Mouse (Mus musculus): ENCODE measurements around the gene Ifitm10.
A peak's percentile ranks its signal among the peaks of the same experiment; 100 is the strongest.
"Not testable (repeated sequence)": the region's sequence is repeated elsewhere in the genome, so short reads cannot be mapped to it uniquely, and the experiment has no call there.

Gene Ifitm10

GRCm38 (mm10) chr7:142322641-142323040 lies 50.9 kb downstream of the Ifitm10 start:
- DNase-seq (ENCODE audit: low spot score in 2 of 2) = no peak

- not testable (repeated sequence) for DNase-seq (ENCODE audit: low spot score in 2 of 2)
Observed at GRCm38 (mm10) chr7:142321637-142322306, 51.8 kb downstream of the Ifitm10 start.

- DNase-seq (ENCODE audit: low spot score in 2 of 2) = no peak
Observed at GRCm38 (mm10) chr7:142320906-142321305, 52.6 kb downstream of the Ifitm10 start.

- no peak for DNase-seq (ENCODE audit: low spot score in 2 of 2)
Observed at GRCm38 (mm10) chr7:142319124-142319523, 54.4 kb downstream of the Ifitm10 start.

- no peak for DNase-seq (ENCODE audit: low spot score in 2 of 2)
Observed at GRCm38 (mm10) chr7:142317216-142317615, 56.3 kb downstream of the Ifitm10 start.

GRCm38 (mm10) chr7:142316558-142316957 lies 57.0 kb downstream of the Ifitm10 start:
- DNase-seq (ENCODE audit: low spot score in 2 of 2) = no peak

- DNase-seq (ENCODE audit: low spot score in 2 of 2) = no peak
Observed at GRCm38 (mm10) chr7:142314600-142315285, 58.8 kb downstream of the Ifitm10 start.

GRCm38 (mm10) chr7:142303929-142304328 lies 69.6 kb downstream of the Ifitm10 start:
- not testable (repeated sequence) for DNase-seq (ENCODE audit: low spot score in 2 of 2)

- DNase-seq (ENCODE audit: low spot score in 2 of 2) = no peak
Observed at GRCm38 (mm10) chr7:142303249-142303648, 70.3 kb downstream of the Ifitm10 start, which contains the start of gene Krtap5-4. Gene Krtap5-4 (plus strand): TSS chr7:142303549.

GRCm38 (mm10) chr7:142297018-142297417 lies 76.5 kb downstream of the Ifitm10 start, which contains the start of gene Krtap5-1:
Gene Krtap5-1 (minus strand): TSS chr7:142297118.
- not testable (repeated sequence) for DNase-seq (ENCODE audit: low spot score in 2 of 2)

GRCm38 (mm10) chr7:142296108-142296507 lies 77.4 kb downstream of the Ifitm10 start:
- not testable (repeated sequence) for DNase-seq (ENCODE audit: low spot score in 2 of 2)

- DNase-seq (ENCODE audit: low spot score in 2 of 2) = no peak
Observed at GRCm38 (mm10) chr7:142295418-142295817, 78.1 kb downstream of the Ifitm10 start.

GRCm38 (mm10) chr7:142293851-142294250 lies 79.7 kb downstream of the Ifitm10 start:
- DNase-seq (ENCODE audit: low spot score in 2 of 2) = not testable (repeated sequence)

GRCm38 (mm10) chr7:142285910-142286612 lies 87.5 kb downstream of the Ifitm10 start:
- not testable (repeated sequence) for DNase-seq (ENCODE audit: low spot score in 2 of 2)

- DNase-seq (ENCODE audit: low spot score in 2 of 2) = peak; percentile 10 to 26
Observed at GRCm38 (mm10) chr7:142285130-142285835, 88.3 kb downstream of the Ifitm10 start.

- peak; percentile 81 to 85 for DNase-seq (ENCODE audit: low spot score in 2 of 2)
Observed at GRCm38 (mm10) chr7:142284615-142285080, 88.9 kb downstream of the Ifitm10 start.

GRCm38 (mm10) chr7:142284023-142284591 lies 89.4 kb downstream of the Ifitm10 start:
- peak; percentile 37 to 60 for DNase-seq (ENCODE audit: low spot score in 2 of 2)

- not testable (repeated sequence) for DNase-seq (ENCODE audit: low spot score in 2 of 2)
Observed at GRCm38 (mm10) chr7:142282847-142283246, 90.7 kb downstream of the Ifitm10 start.

GRCm38 (mm10) chr7:142279291-142279690 lies 94.3 kb downstream of the Ifitm10 start:
- not testable (repeated sequence) for DNase-seq (ENCODE audit: low spot score in 2 of 2)

GRCm38 (mm10) chr7:142278183-142278582 lies 95.4 kb downstream of the Ifitm10 start:
- DNase-seq (ENCODE audit: low spot score in 2 of 2) = peak in 1 of 2 experiments; percentile 65

All from urinary bladder, adult 18-20 months (tissue).